Mouse (Mus musculus) stomach, postnatal 0 days (tissue): ENCODE measurements around the gene Scg5.

Experiments used
- CTCF ChIP-seq: IDR thresholded peaks from 2 replicates; pipeline ENCODE4 v1.5.1; 2016; ENCODE audit warnings: antibody characterized with exemption, low read depth, mild to moderate bottlenecking, moderate library complexity
- EP300 ChIP-seq: optimal IDR thresholded peaks from 2 replicates; pipeline ENCODE3; 2016; ENCODE audit warnings: antibody characterized with exemption

DNA sequence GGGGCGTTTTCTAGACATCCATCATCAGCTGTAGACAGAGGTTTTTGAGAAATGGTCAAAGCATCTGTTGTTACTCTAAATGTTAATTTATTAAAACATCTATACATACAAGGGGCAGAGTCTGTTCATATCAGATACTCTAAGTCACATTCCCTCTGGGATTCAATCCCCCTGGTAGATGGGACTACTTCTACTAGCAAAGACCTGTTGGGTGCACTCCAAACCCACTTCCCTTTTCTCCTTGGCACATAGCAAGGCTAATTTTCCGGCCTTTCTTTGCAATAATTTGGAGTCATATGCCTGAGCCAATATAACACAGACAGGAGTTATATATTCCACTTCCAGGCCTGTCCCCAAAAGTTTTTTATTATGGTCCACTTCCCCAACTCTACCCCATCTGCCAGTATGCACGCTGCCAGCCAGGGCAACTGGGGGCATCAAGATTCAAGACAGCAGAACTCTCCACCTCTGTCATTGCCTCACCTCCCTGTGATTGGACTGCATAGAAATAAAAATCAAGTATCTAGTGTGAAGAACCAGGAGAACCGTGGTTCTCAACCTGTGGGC, 40.0 kb downstream of the Scg5 start:
- TF ChIP-seq CTCF (no peak), EP300 (no peak)
